Mouse (Mus musculus) heart, adult 11 months (tissue): ENCODE data around the gene Tmem120b.
A peak's percentile ranks its signal among the peaks of the same experiment; 100 is the strongest.

ENCODE experiments used
- DNase-seq: peaks from one replicate; pipeline ENCODE4 v3.0.0; 2022

Gene Tmem120b

GRCm38 (mm10) chr5:123094238-123094991, 26.2 kb downstream of the Tmem120b start:
- DNase-seq, result no peak

- no peak for DNase-seq
Measured at GRCm38 (mm10) chr5:123096299-123096698, 28.1 kb downstream of the Tmem120b start.

GRCm38 (mm10) chr5:123098487-123098886, 30.3 kb downstream of the Tmem120b start:
- no peak for DNase-seq

- DNase-seq, result no peak
Measured at GRCm38 (mm10) chr5:123102376-123102775, 34.2 kb downstream of the Tmem120b start.

- peak; percentile 88 for DNase-seq
Measured at GRCm38 (mm10) chr5:123103556-123103955, 35.3 kb downstream of the Tmem120b start.

GRCm38 (mm10) chr5:123104769-123105168, 36.6 kb downstream of the Tmem120b start:
- peak; percentile 98 for DNase-seq

- DNase-seq, result peak; percentile 94
Measured at GRCm38 (mm10) chr5:123109452-123110203, 41.4 kb downstream of the Tmem120b start.

- no peak for DNase-seq
Measured at GRCm38 (mm10) chr5:123110296-123110721, 42.1 kb downstream of the Tmem120b start.

- DNase-seq, result peak; percentile 91
Measured at GRCm38 (mm10) chr5:123114109-123114508, 45.9 kb downstream of the Tmem120b start.

- DNase-seq, result peak; percentile 90
Measured at GRCm38 (mm10) chr5:123114924-123115323, 46.7 kb downstream of the Tmem120b start.

- no peak for DNase-seq
Measured at GRCm38 (mm10) chr5:123116080-123116479, 47.9 kb downstream of the Tmem120b start.

- peak; percentile 94 for DNase-seq
Measured at GRCm38 (mm10) chr5:123117257-123117656, 49.0 kb downstream of the Tmem120b start.

- DNase-seq, result peak; percentile 90
Measured at GRCm38 (mm10) chr5:123117773-123118172, 49.6 kb downstream of the Tmem120b start.

GRCm38 (mm10) chr5:123118826-123119225, 50.6 kb downstream of the Tmem120b start:
- DNase-seq, result peak; percentile 91

GRCm38 (mm10) chr5:123120624-123121215, 52.5 kb downstream of the Tmem120b start:
- DNase-seq, result peak; percentile 87

- no peak for DNase-seq
Measured at GRCm38 (mm10) chr5:123122181-123122580, 54.0 kb downstream of the Tmem120b start.

- DNase-seq, result peak; percentile 57
Measured at GRCm38 (mm10) chr5:123125105-123125504, 56.9 kb downstream of the Tmem120b start.

- DNase-seq, result peak; percentile 94
Measured at GRCm38 (mm10) chr5:123125638-123126406, 57.6 kb downstream of the Tmem120b start.

GRCm38 (mm10) chr5:123127031-123127430, 58.8 kb downstream of the Tmem120b start:
- DNase-seq, result no peak

- DNase-seq, result peak; percentile 97
Measured at GRCm38 (mm10) chr5:123128426-123129169, 60.4 kb downstream of the Tmem120b start.

- DNase-seq, result peak; percentile 61
Measured at GRCm38 (mm10) chr5:123129170-123129757, 61.0 kb downstream of the Tmem120b start.
